16 mouse cellular contexts compared by ENCODE assay signal in the genomic region with DNA sequence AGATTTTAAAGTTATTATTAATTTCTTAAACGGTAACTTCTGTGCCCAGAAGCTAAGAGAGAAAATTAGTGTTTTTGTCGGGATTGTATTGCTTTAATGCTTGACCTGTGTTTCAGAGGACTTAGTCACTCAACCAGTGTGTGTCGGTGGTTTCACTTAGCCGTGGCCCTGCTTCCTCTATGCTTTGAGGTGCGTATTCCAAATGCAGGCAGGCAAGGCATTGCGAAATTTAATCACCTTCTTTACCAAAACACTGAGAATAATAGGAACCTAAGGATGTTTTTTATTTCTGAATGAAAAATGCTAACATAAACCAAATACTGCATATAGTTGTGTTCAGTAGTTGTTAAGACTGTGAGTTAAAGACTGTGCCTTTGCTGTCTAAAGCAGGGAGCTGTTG. TPM values are rescaled to one million over a fixed set of nuclear protein-coding genes. Genes with fewer than 3 reads are reported as not detected.
DNase-seq lines count a peak whose midpoint lies in the region; ATAC-seq and TF ChIP-seq lines count a peak whose summit lies in the region.
"Had no signal": no experiment of that assay in that cellular context is flagged by ENCODE, and none has a peak within 500 bp of the region (broad histone marks: within the 10 kb centered on the region; RNA-seq: fewer than 3 reads in every experiment).

No protein-coding gene starts in this region.

- H3K9ac ChIP-seq in kidney, embryonic 15.5 days = no peak overlapping the region
- H3K9ac ChIP-seq: embryonic facial prominence, embryonic 15.5 days; heart, embryonic 13.5 days; intestine, embryonic 15.5 days; lung, embryonic 14.5 days; neural tube, embryonic 13.5 days; stomach, embryonic 15.5 days had no signal

- no peak overlapping the region for H3K4me3 ChIP-seq in kidney, embryonic 15.5 days (replicated peaks)
- H3K4me3 ChIP-seq in thymus, adult 2 months (ENCODE audit: control insufficient read depth, insufficient read depth, low read length) = no peak overlapping the region
- H3K4me3 ChIP-seq: intestine, embryonic 15.5 days; stomach, embryonic 15.5 days had no signal

- no peaks in the 10 kb centered on the region for H3K9me3 ChIP-seq in kidney, embryonic 15.5 days (replicated peaks)
- H3K9me3 ChIP-seq: embryonic facial prominence, embryonic 15.5 days; heart, embryonic 13.5 days; intestine, embryonic 15.5 days; neural tube, embryonic 13.5 days; stomach, embryonic 15.5 days had no signal

- H3K27me3 ChIP-seq in kidney, embryonic 15.5 days = no peaks in the 10 kb centered on the region
- H3K27me3 ChIP-seq in thymus, adult 2 months (ENCODE audit: control insufficient read depth, insufficient read depth, low read length) = no peaks in the 10 kb centered on the region
- H3K27me3 ChIP-seq: embryonic facial prominence, embryonic 15.5 days; heart, embryonic 13.5 days; intestine, embryonic 15.5 days; neural tube, embryonic 13.5 days; stomach, embryonic 15.5 days had no signal

- H3K27ac ChIP-seq in kidney, embryonic 15.5 days = no peak overlapping the region
- no peak overlapping the region for H3K27ac ChIP-seq in thymus, adult 2 months (ENCODE audit: control insufficient read depth, insufficient read depth, low read length)
- H3K27ac ChIP-seq: embryonic facial prominence, embryonic 15.5 days; heart, embryonic 13.5 days; hindbrain, embryonic 14.5 days; intestine, embryonic 15.5 days; neural tube, embryonic 13.5 days; stomach, embryonic 15.5 days had no signal

- no peak for TF ChIP-seq POLR2A in thymus, adult 2 months (IDR thresholded peaks at IDR 0.05; ENCODE audit: control insufficient read depth, extremely low read depth, insufficient read depth, low read length, poor library complexity)

- 54% methylated on average over 6 of the region's 6 CpGs for WGBS in kidney, embryonic 15.5 days
- WGBS in thymus, adult 2 months = 14% methylated on average over 6 of the region's 6 CpGs

- no peaks in the 10 kb centered on the region for H3K36me3 ChIP-seq in kidney, embryonic 15.5 days
- H3K36me3 ChIP-seq in thymus, adult 2 months (ENCODE audit: control insufficient read depth, insufficient read depth, low read length) = peaks cover 2% of the 10 kb centered on the region; the same call in 1 of the 2 replicates
- H3K36me3 ChIP-seq: embryonic facial prominence, embryonic 15.5 days; intestine, embryonic 15.5 days; neural tube, embryonic 13.5 days; stomach, embryonic 15.5 days had no signal

- DNase-seq in kidney, postnatal 10 days = peak; percentile 6
- peak; percentile 21 for DNase-seq in thymus, postnatal 14 days
- no peak for DNase-seq in thymus, adult 2 months
- peak; percentile 55 for DNase-seq in induced T-regulatory cell, adult 2 months (ENCODE audit: low read depth)
- DNase-seq in left cerebral cortex, postnatal 36 days (ENCODE audit: low spot score in 2 of 2) = no peak
- DNase-seq in gastrocnemius, postnatal 25 days = no peak
- DNase-seq in frontal cortex, postnatal 10 days (ENCODE audit: low spot score in 2 of 2) = no peak
- DNase-seq: heart, adult 11 months had no signal

- H3K4me2 ChIP-seq in kidney, embryonic 15.5 days = no peak overlapping the region

- intact Hi-C loops in left cerebral cortex, postnatal 36 days (cut with DNase I) = loop anchor here (10.0 kb wide), 1 partner anchor 187 kb away; no protein-coding TSS in a partner anchor

- no peak for ATAC-seq in kidney, embryonic 15.5 days (replicated peaks; ENCODE audit: low FRiP score)
- ATAC-seq: intestine, embryonic 15.5 days had no signal

- peaks cover 17% of the 10 kb centered on the region for H3K4me1 ChIP-seq in kidney, embryonic 15.5 days
- peaks cover 7% of the 10 kb centered on the region; the same call in 1 of the 2 replicates for H3K4me1 ChIP-seq in thymus, adult 2 months (replicated peaks; ENCODE audit: control insufficient read depth, insufficient read depth, low read length)

- TF ChIP-seq CTCF in thymus, adult 2 months (IDR thresholded peaks at IDR 0.05; ENCODE audit: borderline replicate concordance, control insufficient read depth, extremely low read depth, insufficient read depth, low read length, poor library complexity) = no peak

RNA-seq across cellular contexts. Expression of gene Rgs2, which starts 3.4 kb away (rescaled TPM):
- 32.1 and 41.6 TPM in 2 replicates for polyA plus RNA-seq in kidney, embryonic 15.5 days (2015; fragmentation: Nextera tagmentation; extraction: Ambion mirVana)
- polyA plus RNA-seq in thymus, adult 2 months (2012; rRNA removed) = 4.3 and 5.9 TPM in 2 replicates
- total RNA-seq in left cerebral cortex, postnatal 36 days (2021) = 10 to 100 TPM; 58.5 to 64.2 TPM
- total RNA-seq in gastrocnemius, postnatal 25 days (2021) = 1 to 10 TPM; 7.2 to 7.4 TPM

Comparison
In these comparisons a context has a peak if more than half of its experiments do, and no peak if none do; other contexts are left out.
1. DNase-seq: peak in kidney, postnatal 10 days (single experiment), thymus, postnatal 14 days (single experiment) and induced T-regulatory cell, adult 2 months (single experiment); none in thymus, adult 2 months (single experiment), left cerebral cortex, postnatal 36 days (0 of 2), gastrocnemius, postnatal 25 days (single experiment) and frontal cortex, postnatal 10 days (0 of 2).
2. RNA of gene Rgs2, which starts 3.4 kb away (total RNA-seq): 58.5 to 64.2 TPM in left cerebral cortex, postnatal 36 days; 7.2 to 7.4 TPM in gastrocnemius, postnatal 25 days; every median in the first group is over 4 times any median in the second.